Mouse (Mus musculus): ENCODE data around the gene Heyl. TPM values are rescaled to one million over a fixed set of nuclear protein-coding genes. Genes with fewer than 3 reads are reported as not detected.
A peak's percentile ranks its signal among the peaks of the same experiment; 100 is the strongest.
"Not testable (repeated sequence)": the region's sequence is repeated elsewhere in the genome, so short reads cannot be mapped to it uniquely, and the experiment has no call there.

Gene Heyl
- total and polyA plus RNA-seq, 2 experiments from 2014 or later, result 9.0 to 12.3 TPM

DNA sequence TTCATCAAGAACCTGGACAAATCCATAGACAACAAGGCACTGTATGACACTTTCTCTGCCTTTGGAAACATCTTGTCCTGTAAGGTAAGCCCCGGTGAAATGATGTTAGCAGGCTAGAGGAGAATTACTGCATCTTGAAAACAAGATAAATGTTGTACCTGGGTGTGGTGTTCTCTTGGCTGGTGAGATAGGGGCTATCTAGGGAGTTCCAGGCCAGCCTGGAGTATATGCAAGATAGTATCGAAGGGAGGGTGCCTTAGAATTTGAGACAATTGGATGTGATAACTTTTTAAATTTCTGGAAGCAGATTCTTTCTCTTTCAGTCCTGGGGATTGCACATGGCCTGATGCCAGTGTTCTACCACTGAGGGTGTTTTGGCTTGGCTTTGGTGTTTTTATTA, 53.4 kb downstream of the Heyl start:
- no peak for DNase-seq (ENCODE audit: low spot score)
- peaks cover 29% of the 10 kb centered on the region for H3K4me1 ChIP-seq (ENCODE audit: control insufficient read depth, insufficient read depth)
- H3K36me3 ChIP-seq (replicated peaks; ENCODE audit: control insufficient read depth, insufficient read depth, low read length), result peaks cover 51% of the 10 kb centered on the region
- H3K9me3 ChIP-seq (replicated peaks; ENCODE audit: control insufficient read depth, low read length), result no peaks in the 10 kb centered on the region
- no peak overlapping the region for H3K9ac ChIP-seq (replicated peaks; ENCODE audit: low read depth, low read length)
- no peak for TF ChIP-seq EP300 (IDR thresholded peaks at IDR 0.05; ENCODE audit: low read depth)
- TF ChIP-seq CTCF (IDR thresholded peaks at IDR 0.05; ENCODE audit: low read depth), result no peak
- H3K4me2 ChIP-seq (ENCODE audit: low read depth, low read length), result no peak overlapping the region
- H3K27me3 ChIP-seq (ENCODE audit: control insufficient read depth, insufficient read depth, low read length), result no peaks in the 10 kb centered on the region
- 55% methylated on average over 2 of the region's 2 CpGs for WGBS
- no peak overlapping the region for H3K27ac ChIP-seq (ENCODE audit: low read depth)
- no peak overlapping the region for H3K4me3 ChIP-seq (ENCODE audit: low read depth, low read length)
- no peak for ATAC-seq (ENCODE audit: insufficient read depth, low read depth)

DNA sequence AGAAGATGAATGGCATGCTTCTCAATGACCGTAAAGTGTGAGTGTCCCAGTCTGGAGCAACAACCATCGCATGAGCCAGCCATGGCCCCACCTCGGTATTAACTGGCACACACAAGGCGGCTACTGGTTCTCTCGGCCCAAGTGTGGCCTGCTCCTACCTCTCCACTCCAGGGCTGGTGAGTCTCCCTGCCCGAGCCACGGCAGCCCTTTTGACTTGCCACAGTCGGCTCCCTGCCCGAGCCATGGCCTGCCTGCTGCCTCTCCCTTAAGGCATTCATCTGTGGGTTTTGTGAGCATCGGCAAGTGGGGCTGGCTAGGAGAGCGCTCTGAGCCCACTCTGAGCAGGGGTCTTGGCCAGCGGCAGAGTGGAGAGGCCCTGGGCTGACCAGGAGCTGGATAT, 55.7 kb downstream of the Heyl start:
- Histone ChIP-seq H3K27ac (ENCODE audit: low read depth) (no peak overlapping the region), H3K4me1 (ENCODE audit: control insufficient read depth, insufficient read depth) (peaks cover 25% of the 10 kb centered on the region), H3K4me3 (ENCODE audit: low read depth, low read length) (no peak overlapping the region), H3K27me3 (ENCODE audit: control insufficient read depth, insufficient read depth, low read length) (no peaks in the 10 kb centered on the region), H3K4me2 (ENCODE audit: low read depth, low read length) (no peak overlapping the region), H3K9me3 (replicated peaks; ENCODE audit: control insufficient read depth, low read length) (no peaks in the 10 kb centered on the region), H3K36me3 (replicated peaks; ENCODE audit: control insufficient read depth, insufficient read depth, low read length) (peaks cover 73% of the 10 kb centered on the region), H3K9ac (replicated peaks; ENCODE audit: low read depth, low read length) (no peak overlapping the region)
- DNase-seq (ENCODE audit: low spot score) (no peak), ATAC-seq (ENCODE audit: insufficient read depth, low read depth) (no peak)
- WGBS, result 83% methylated on average over 12 of the region's 12 CpGs
- TF ChIP-seq EP300 (IDR thresholded peaks at IDR 0.05; ENCODE audit: low read depth) (no peak), CTCF (IDR thresholded peaks at IDR 0.05; ENCODE audit: low read depth) (no peak)

DNA sequence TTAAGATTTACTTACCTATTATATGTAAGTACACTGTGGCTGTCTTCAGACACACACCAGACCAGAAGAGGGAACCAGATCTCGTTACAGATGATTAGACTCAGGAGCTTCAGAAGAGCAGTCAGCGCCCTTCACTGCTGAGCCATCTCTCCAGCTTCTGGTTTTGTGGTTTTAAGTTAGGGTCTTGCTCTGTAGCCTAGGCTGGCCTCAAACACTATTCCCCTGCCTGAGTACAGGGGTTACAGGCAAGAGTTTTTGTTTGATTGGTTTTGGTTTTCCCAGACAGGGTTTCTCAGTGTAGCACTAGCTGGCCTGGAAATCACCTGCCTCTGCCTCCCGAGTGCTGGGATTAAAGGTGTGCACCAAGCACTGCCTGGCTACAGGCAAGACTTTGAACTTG, 59.0 kb downstream of the Heyl start:
- Histone ChIP-seq H3K9ac (replicated peaks; ENCODE audit: low read depth, low read length) (no peak overlapping the region), H3K9me3 (replicated peaks; ENCODE audit: control insufficient read depth, low read length) (no peaks in the 10 kb centered on the region), H3K27ac (ENCODE audit: low read depth) (no peak overlapping the region), H3K4me1 (ENCODE audit: control insufficient read depth, insufficient read depth) (no peaks in the 10 kb centered on the region), H3K4me2 (ENCODE audit: low read depth, low read length) (no peak overlapping the region), H3K36me3 (replicated peaks; ENCODE audit: control insufficient read depth, insufficient read depth, low read length) (peaks cover 95% of the 10 kb centered on the region), H3K27me3 (ENCODE audit: control insufficient read depth, insufficient read depth, low read length) (no peaks in the 10 kb centered on the region), H3K4me3 (ENCODE audit: low read depth, low read length) (no peak overlapping the region)
- no peak for DNase-seq (ENCODE audit: low spot score)
- no peak for TF ChIP-seq CTCF (IDR thresholded peaks at IDR 0.05; ENCODE audit: low read depth)
- no peak for ATAC-seq (ENCODE audit: insufficient read depth, low read depth)
- 69% methylated on average over 3 of the region's 3 CpGs for WGBS

DNA sequence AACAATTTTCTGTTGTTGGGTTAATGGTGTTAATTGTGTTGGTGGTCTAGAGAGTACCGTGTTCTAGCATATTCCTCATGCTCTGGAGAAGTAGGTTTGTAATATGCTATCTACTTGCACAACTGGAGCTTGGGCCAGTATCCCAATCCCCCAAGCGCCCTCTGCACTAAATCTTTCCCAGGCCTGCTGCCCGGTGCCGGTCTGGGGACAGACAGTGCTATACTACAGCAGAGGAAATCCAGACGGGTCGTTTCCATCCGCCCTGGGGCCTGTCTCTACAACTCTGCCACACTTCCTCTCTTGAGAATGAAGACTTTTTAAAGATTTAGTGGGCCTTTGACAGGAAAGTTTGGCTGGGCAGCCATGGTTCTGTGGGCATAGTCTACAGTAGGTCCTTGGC, 59.6 kb downstream of the Heyl start:
- no peak for DNase-seq (ENCODE audit: low spot score)
- no peaks in the 10 kb centered on the region for H3K9me3 ChIP-seq (replicated peaks; ENCODE audit: control insufficient read depth, low read length)
- TF ChIP-seq CTCF (IDR thresholded peaks at IDR 0.05; ENCODE audit: low read depth) (no peak), EP300 (IDR thresholded peaks at IDR 0.05; ENCODE audit: low read depth) (no peak)
- no peak for ATAC-seq (ENCODE audit: insufficient read depth, low read depth)
- peaks cover 95% of the 10 kb centered on the region for H3K36me3 ChIP-seq (replicated peaks; ENCODE audit: control insufficient read depth, insufficient read depth, low read length)
- 69% methylated on average over 7 of the region's 7 CpGs for WGBS
- H3K4me3 ChIP-seq (ENCODE audit: low read depth, low read length), result no peak overlapping the region
- no peak overlapping the region for H3K27ac ChIP-seq (ENCODE audit: low read depth)
- H3K27me3 ChIP-seq (ENCODE audit: control insufficient read depth, insufficient read depth, low read length), result no peaks in the 10 kb centered on the region
- H3K4me1 ChIP-seq (ENCODE audit: control insufficient read depth, insufficient read depth), result no peaks in the 10 kb centered on the region
- H3K4me2 ChIP-seq (ENCODE audit: low read depth, low read length), result no peak overlapping the region
- H3K9ac ChIP-seq (replicated peaks; ENCODE audit: low read depth, low read length), result no peak overlapping the region

DNA sequence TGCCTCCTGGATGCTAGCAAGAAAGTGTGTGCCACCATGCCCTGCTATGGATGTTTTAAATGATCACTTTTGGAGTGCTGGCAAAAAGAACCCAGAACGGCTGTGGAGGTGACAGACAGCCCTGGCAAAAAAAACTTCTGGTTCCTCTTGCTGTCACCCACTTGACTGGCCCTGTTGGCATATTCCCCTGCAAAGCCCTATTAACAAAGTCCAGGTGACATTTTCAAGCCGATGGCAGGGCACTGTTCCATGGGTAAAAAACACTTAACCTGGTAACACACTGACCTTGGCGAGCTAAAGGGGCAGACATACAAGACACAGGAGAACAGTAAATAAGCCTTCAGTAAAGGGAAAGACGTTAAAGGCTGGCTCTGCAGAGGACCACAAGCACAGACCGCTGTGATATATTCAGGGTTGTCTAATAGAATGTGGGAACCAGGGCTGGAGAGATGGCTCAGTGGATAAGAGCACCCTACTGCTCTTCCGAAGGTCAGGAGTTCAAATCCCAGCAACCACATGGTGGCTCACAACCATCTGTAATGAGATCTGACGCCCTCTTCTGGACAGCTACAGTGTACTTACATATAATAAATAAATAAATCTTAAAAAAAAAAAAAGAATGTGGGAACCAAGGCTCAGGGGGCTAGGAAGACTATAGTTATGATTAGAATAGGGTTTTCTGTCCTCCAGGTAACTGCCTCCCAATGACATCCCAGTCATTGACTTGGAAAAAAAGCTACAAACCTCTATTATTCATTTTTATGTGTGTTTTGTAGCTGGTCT, 60.5 kb downstream of the Heyl start:
- 57% methylated on average over 7 of the region's 7 CpGs for WGBS
- H3K4me3 ChIP-seq (ENCODE audit: low read depth, low read length), result no peak overlapping the region
- TF ChIP-seq EP300 (IDR thresholded peaks at IDR 0.05; ENCODE audit: low read depth) (no peak), CTCF (IDR thresholded peaks at IDR 0.05; ENCODE audit: low read depth) (no peak)
- no peak overlapping the region for H3K4me2 ChIP-seq (ENCODE audit: low read depth, low read length)
- no peaks in the 10 kb centered on the region for H3K4me1 ChIP-seq (ENCODE audit: control insufficient read depth, insufficient read depth)
- no peak for ATAC-seq (ENCODE audit: insufficient read depth, low read depth)
- H3K9me3 ChIP-seq (replicated peaks; ENCODE audit: control insufficient read depth, low read length), result no peaks in the 10 kb centered on the region
- peaks cover 92% of the 10 kb centered on the region for H3K36me3 ChIP-seq (replicated peaks; ENCODE audit: control insufficient read depth, insufficient read depth, low read length)
- no peak overlapping the region for H3K9ac ChIP-seq (replicated peaks; ENCODE audit: low read depth, low read length)
- H3K27me3 ChIP-seq (ENCODE audit: control insufficient read depth, insufficient read depth, low read length), result no peaks in the 10 kb centered on the region
- H3K27ac ChIP-seq (ENCODE audit: low read depth), result no peak overlapping the region
- no peak for DNase-seq (ENCODE audit: low spot score)

DNA sequence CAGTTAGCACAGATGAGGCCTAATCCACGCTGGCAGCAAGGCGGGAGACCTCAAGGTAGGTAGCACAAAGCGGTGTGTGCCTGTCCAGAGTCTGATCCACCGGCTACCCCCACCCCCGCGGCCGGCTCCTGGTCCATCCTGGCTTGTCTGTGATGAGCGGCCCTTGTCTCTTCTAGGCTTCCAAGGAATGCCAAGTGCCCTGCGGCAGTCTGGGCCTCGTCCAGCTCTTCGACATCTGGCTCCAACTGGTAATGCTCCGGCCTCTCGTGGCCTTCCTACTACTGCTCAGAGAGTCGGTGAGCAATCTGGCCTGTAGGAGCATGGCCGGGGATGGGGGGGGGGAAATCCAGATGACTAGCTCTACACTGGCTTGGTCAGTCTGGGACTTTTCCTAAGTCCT, 61.7 kb downstream of the Heyl start:
- H3K4me3 ChIP-seq (ENCODE audit: low read depth, low read length); H3K9me3 ChIP-seq (replicated peaks; ENCODE audit: control insufficient read depth, low read length); H3K9ac ChIP-seq (replicated peaks; ENCODE audit: low read depth, low read length); H3K27me3 ChIP-seq (ENCODE audit: control insufficient read depth, insufficient read depth, low read length); H3K4me1 ChIP-seq (ENCODE audit: control insufficient read depth, insufficient read depth); DNase-seq (ENCODE audit: low spot score); H3K27ac ChIP-seq (ENCODE audit: low read depth); H3K4me2 ChIP-seq (ENCODE audit: low read depth, low read length): not testable (repeated sequence)
- H3K36me3 ChIP-seq (replicated peaks; ENCODE audit: control insufficient read depth, insufficient read depth, low read length), result peaks cover 92% of the 10 kb centered on the region
- peak; percentile 34 for ATAC-seq (ENCODE audit: insufficient read depth, low read depth)
- 54% methylated on average over 15 of the region's 15 CpGs for WGBS

Measured in heart, postnatal 0 days (tissue).